Mouse (Mus musculus): ENCODE results near the gene Limch1. TPM values are rescaled to one million over a fixed set of nuclear protein-coding genes. Genes with fewer than 3 reads are reported as not detected.

The Limch1 gene
- total and polyA plus RNA-seq, 2 experiments from 2014 or later: 62.8 to 133 TPM

DNA sequence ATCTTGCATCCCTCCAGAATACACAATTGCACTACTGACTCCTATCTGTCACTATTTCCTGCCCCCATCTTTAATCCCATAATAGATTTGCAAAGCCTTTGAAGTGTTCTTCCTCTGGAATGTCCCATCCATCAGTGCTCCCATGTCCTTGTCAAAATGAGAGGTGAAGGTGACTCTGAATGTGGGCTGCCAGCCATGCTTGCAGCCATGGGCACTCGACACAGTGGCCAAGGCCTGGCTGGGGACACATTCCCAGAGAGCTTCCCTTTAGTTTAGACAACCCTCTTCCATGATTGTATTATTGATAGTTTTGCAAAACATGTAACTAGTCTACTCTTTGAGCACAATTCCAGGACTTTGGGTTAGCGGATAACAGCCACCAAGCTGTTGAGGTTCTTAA lies 96.3 kb downstream of the Limch1 start:
- Histone ChIP-seq H3K9me3 (ENCODE audit: low read length) (no peaks in the 10 kb centered on the region), H3K4me2 (ENCODE audit: low read depth) (no peak overlapping the region), H3K27me3 (ENCODE audit: insufficient read depth, low read length) (no peaks in the 10 kb centered on the region), H3K4me1 (ENCODE audit: insufficient read depth) (no peaks in the 10 kb centered on the region), H3K27ac (ENCODE audit: low read depth, low read length) (no peak overlapping the region), H3K4me3 (ENCODE audit: low read depth, low read length) (no peak overlapping the region), H3K36me3 (ENCODE audit: insufficient read depth) (no peaks in the 10 kb centered on the region), H3K9ac (no peak overlapping the region)
- DNase-seq: no peak
- no peak for TF ChIP-seq CTCF (IDR thresholded peaks at IDR 0.05; ENCODE audit: low read depth)
- no peak for ATAC-seq
- 98% methylated on average over 2 of the region's 2 CpGs for WGBS

GRCm38 (mm10) chr5:66842776-66843175 lies 97.1 kb downstream of the Limch1 start:
- ATAC-seq (no peak), DNase-seq (no peak)
- no peak for TF ChIP-seq CTCF (IDR thresholded peaks at IDR 0.05; ENCODE audit: low read depth)
- H3K27ac ChIP-seq (ENCODE audit: low read depth, low read length): no peak overlapping the region
- 93% methylated on average over 5 of the region's 5 CpGs for WGBS
- no peaks in the 10 kb centered on the region for H3K27me3 ChIP-seq (ENCODE audit: insufficient read depth, low read length)
- no peak overlapping the region for H3K4me3 ChIP-seq (ENCODE audit: low read depth, low read length)
- H3K4me1 ChIP-seq (ENCODE audit: insufficient read depth): no peaks in the 10 kb centered on the region
- no peaks in the 10 kb centered on the region for H3K9me3 ChIP-seq (ENCODE audit: low read length)
- no peak overlapping the region for H3K9ac ChIP-seq
- H3K36me3 ChIP-seq (ENCODE audit: insufficient read depth): no peaks in the 10 kb centered on the region
- no peak overlapping the region for H3K4me2 ChIP-seq (ENCODE audit: low read depth)

DNA sequence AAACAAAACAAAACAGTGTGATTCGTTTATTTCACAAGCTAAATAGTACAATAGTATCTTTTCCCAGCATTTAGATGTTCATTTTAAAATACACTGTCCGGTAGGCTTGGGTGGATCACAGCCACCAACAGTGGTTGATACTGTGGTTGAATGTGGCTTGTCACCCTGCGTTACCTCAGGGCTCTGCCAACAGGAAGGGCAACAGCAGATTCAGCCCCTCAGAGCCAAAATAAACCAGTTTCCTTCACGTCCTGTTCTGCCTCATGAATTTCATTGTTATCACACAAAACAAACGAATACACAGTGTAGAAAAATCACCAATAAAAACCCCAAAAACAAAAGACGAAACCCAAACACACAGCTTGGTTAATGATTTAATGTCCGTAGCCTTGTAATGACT lies 102.5 kb downstream of the Limch1 start:
- DNase-seq (no peak), ATAC-seq (no peak)
- TF ChIP-seq CTCF (IDR thresholded peaks at IDR 0.05; ENCODE audit: low read depth): no peak
- 59% methylated on average over 7 of the region's 7 CpGs for WGBS
- Histone ChIP-seq H3K27ac (ENCODE audit: low read depth, low read length) (no peak overlapping the region), H3K4me1 (ENCODE audit: insufficient read depth) (0 out of 2 replicates have a peak, but pooled peaks cover 6% of the 10 kb centered on the region), H3K36me3 (ENCODE audit: insufficient read depth) (no peaks in the 10 kb centered on the region), H3K9ac (no peak overlapping the region), H3K27me3 (ENCODE audit: insufficient read depth, low read length) (no peaks in the 10 kb centered on the region), H3K9me3 (ENCODE audit: low read length) (no peaks in the 10 kb centered on the region), H3K4me3 (ENCODE audit: low read depth, low read length) (no peak overlapping the region), H3K4me2 (ENCODE audit: low read depth) (no peak overlapping the region)

- H3K9ac ChIP-seq: no peak overlapping the region
- 90% methylated on average over 4 of the region's 4 CpGs for WGBS
- H3K9me3 ChIP-seq (ENCODE audit: low read length): no peaks in the 10 kb centered on the region
- H3K4me1 ChIP-seq (ENCODE audit: insufficient read depth): 0 out of 2 replicates have a peak, but pooled peaks cover 6% of the 10 kb centered on the region
- no peaks in the 10 kb centered on the region for H3K36me3 ChIP-seq (ENCODE audit: insufficient read depth)
- H3K27me3 ChIP-seq (ENCODE audit: insufficient read depth, low read length): no peaks in the 10 kb centered on the region
- no peak for DNase-seq
- no peak overlapping the region for H3K4me2 ChIP-seq (ENCODE audit: low read depth)
- no peak for TF ChIP-seq CTCF (IDR thresholded peaks at IDR 0.05; ENCODE audit: low read depth)
- no peak for ATAC-seq
- no peak overlapping the region for H3K27ac ChIP-seq (ENCODE audit: low read depth, low read length)
- H3K4me3 ChIP-seq (ENCODE audit: low read depth, low read length): no peak overlapping the region
Measured at GRCm38 (mm10) chr5:66849148-66849547, 103.5 kb downstream of the Limch1 start.

GRCm38 (mm10) chr5:66850721-66851251 lies 105.2 kb downstream of the Limch1 start:
- WGBS: 31% methylated on average over 11 of the region's 11 CpGs
- Histone ChIP-seq H3K36me3 (ENCODE audit: insufficient read depth) (no peaks in the 10 kb centered on the region), H3K9ac (no peak overlapping the region), H3K4me3 (ENCODE audit: low read depth, low read length) (no peak overlapping the region), H3K4me1 (ENCODE audit: insufficient read depth) (0 out of 2 replicates have a peak, but pooled peaks cover 6% of the 10 kb centered on the region), H3K27me3 (ENCODE audit: insufficient read depth, low read length) (no peaks in the 10 kb centered on the region), H3K4me2 (ENCODE audit: low read depth) (no peak overlapping the region), H3K27ac (ENCODE audit: low read depth, low read length) (peak overlapping the region; percentile 47), H3K9me3 (ENCODE audit: low read length) (no peaks in the 10 kb centered on the region)
- DNase-seq (peak; percentile 35), ATAC-seq (peak; percentile 62)
- TF ChIP-seq CTCF (IDR thresholded peaks at IDR 0.05; ENCODE audit: low read depth): no peak

GRCm38 (mm10) chr5:66851708-66852107 lies 106.1 kb downstream of the Limch1 start:
- no peak for ATAC-seq
- no peak for TF ChIP-seq CTCF (IDR thresholded peaks at IDR 0.05; ENCODE audit: low read depth)
- 59% methylated on average over 5 of the region's 5 CpGs for WGBS
- 0 out of 2 replicates have a peak, but pooled peaks cover 6% of the 10 kb centered on the region for H3K4me1 ChIP-seq (ENCODE audit: insufficient read depth)
- no peak overlapping the region for H3K27ac ChIP-seq (ENCODE audit: low read depth, low read length)
- no peak overlapping the region for H3K4me3 ChIP-seq (ENCODE audit: low read depth, low read length)
- H3K27me3 ChIP-seq (ENCODE audit: insufficient read depth, low read length): no peaks in the 10 kb centered on the region
- H3K9me3 ChIP-seq (ENCODE audit: low read length): no peaks in the 10 kb centered on the region
- H3K4me2 ChIP-seq (ENCODE audit: low read depth): no peak overlapping the region
- H3K36me3 ChIP-seq (ENCODE audit: insufficient read depth): no peaks in the 10 kb centered on the region
- H3K9ac ChIP-seq: no peak overlapping the region
- DNase-seq: no peak

GRCm38 (mm10) chr5:66854263-66854662 lies 108.6 kb downstream of the Limch1 start:
- H3K9ac ChIP-seq: no peak overlapping the region
- DNase-seq: no peak
- H3K27ac ChIP-seq (ENCODE audit: low read depth, low read length): no peak overlapping the region
- H3K4me1 ChIP-seq (ENCODE audit: insufficient read depth): 0 out of 2 replicates have a peak, but pooled peaks cover 6% of the 10 kb centered on the region
- TF ChIP-seq CTCF (IDR thresholded peaks at IDR 0.05; ENCODE audit: low read depth): no peak
- no peak overlapping the region for H3K4me2 ChIP-seq (ENCODE audit: low read depth)
- H3K4me3 ChIP-seq (ENCODE audit: low read depth, low read length): no peak overlapping the region
- H3K27me3 ChIP-seq (ENCODE audit: insufficient read depth, low read length): no peaks in the 10 kb centered on the region
- no peaks in the 10 kb centered on the region for H3K9me3 ChIP-seq (ENCODE audit: low read length)
- WGBS: 90% methylated on average over 5 of the region's 5 CpGs
- no peaks in the 10 kb centered on the region for H3K36me3 ChIP-seq (ENCODE audit: insufficient read depth)
- ATAC-seq: no peak
